Mouse (Mus musculus) ovary, adult 18-20 months (tissue): ENCODE measurements around the gene Ceacam1.
"Not testable (repeated sequence)": the region's sequence is repeated elsewhere in the genome, so short reads cannot be mapped to it uniquely, and the experiment has no call there.

Experiments used
- DNase-seq: peaks from one replicate; pipeline ENCODE4 v3.0.0; 2022; ENCODE audit warnings: low spot score, mixed read lengths

Ceacam1 gene

DNA sequence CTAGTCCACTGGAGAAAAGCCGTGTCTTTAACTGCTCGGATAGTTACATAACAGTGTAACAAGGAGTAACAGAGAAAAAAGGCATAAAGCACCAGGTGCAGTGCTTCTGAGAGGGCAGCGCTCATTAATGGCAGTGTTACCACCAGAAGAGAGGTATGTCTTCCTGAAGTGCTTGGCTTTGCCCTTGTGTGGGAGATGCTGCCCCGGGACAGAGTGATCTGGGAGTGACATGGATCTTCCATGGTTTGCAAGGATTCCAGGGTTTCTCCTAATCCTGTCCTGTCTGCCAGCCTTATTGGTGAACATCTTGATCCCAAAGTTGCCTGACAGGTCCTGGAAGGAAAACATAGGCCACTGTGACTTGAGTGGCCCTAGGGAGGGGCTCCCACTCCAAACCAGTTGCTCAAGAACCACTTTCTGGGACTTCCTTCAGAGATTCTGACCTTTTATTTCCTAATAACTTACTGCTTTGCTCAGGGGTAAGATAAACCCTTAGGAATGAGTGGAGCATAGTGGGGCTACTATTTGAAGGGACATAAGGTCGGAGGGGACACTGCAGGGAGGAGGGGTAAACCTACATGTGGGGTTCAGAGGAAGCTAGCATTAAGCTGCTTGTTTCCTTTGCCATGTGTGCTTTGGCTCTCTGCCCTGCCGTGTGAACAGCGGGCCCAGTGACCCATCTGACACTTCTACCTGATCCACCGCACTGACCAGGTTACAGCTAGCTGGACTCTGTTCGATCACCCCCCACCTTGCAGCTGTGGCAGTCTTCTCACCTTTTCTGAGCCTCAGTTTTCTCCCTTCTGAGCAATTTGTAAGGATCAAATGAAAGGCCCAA lies 37.2 kb downstream of the Ceacam1 start:
- no peak for DNase-seq

DNA sequence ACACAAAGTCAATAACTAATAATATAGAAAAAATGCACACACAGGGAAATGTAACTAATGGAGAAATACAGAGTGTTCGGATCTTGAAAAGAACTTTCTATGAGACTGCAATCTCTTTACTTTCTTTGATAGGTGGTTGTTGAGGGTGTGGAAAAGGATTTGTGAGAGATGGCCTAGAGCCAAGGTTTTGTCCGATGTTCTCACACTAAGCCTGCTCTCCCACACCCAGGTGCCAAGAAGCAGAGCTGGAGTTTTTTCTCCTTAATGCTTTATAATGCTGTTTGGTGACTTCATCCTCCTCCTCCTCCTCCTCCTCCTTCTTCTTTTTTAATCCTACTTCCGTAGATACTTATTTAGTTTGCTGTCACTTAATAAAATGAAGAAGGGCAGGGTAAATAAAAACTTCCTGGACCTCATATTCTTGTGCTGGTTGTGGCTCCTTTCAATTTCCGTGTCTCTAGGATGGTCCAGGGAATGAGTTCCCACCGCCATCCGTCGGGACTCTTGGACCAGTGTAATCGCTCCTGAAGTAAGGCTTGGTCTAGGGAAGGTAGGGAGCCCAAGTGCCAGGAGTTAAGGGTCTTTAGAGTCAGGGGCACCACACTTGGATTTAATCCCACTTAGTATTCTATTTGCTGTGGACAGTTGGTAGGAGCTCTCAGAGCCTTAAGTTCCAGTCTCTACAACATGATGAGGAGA lies 38.1 kb downstream of the Ceacam1 start:
- DNase-seq, result no peak

DNA sequence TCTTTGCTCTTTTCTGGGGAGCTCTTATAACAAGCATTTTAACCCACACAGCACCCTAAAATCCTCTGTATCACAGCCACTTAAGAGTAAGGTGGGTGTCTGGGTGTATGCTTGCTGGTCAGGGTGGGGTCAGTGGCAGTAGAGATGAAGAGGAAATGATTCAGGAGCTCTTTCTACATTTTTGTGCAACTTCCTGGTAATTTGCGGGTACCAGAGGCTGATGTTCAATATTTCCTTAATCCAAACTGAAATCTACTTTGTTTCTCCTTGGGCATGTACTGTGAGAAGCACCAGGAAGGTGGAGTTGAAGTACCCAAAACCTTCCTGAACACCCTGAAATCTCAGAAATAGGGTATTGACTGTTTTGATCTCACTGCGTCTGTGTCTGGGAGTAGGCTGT lies 40.7 kb downstream of the Ceacam1 start:
- DNase-seq, result no peak

DNA sequence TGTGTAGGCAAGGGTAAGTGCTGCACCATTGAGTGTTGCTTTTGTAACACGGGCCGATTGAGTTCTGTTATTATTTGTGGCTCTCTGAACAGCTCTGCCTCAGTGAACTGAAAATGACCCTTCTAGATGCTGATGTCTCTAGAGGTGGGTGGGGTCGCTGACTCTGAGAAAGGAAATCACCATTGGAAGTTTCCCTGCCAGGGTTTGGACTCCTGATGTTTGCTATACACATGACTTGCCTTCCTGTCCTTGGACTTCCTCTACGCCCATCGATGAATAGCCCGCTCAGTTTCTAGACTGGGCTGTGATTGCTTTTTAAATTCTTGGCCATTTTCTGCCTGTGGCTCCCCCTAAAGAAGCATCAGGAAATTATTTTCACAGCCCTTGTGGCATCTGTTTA lies 41.2 kb downstream of the Ceacam1 start:
- no peak for DNase-seq

DNA sequence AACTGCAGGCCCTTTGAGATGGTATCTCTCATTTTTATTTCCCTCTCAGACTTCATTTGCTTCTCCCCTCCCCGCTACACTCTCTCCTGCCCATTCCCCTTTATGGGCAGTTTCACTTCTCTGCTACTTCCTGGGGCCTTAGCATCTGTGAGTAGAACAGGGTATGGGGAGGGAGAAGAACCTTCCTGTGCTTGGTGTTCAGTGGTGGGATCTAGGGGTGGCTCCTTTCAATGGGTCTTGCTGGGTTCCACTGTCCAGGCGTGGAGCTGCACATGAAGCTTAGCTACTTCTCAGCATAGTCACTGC lies 41.9 kb downstream of the Ceacam1 start:
- no peak for DNase-seq

DNA sequence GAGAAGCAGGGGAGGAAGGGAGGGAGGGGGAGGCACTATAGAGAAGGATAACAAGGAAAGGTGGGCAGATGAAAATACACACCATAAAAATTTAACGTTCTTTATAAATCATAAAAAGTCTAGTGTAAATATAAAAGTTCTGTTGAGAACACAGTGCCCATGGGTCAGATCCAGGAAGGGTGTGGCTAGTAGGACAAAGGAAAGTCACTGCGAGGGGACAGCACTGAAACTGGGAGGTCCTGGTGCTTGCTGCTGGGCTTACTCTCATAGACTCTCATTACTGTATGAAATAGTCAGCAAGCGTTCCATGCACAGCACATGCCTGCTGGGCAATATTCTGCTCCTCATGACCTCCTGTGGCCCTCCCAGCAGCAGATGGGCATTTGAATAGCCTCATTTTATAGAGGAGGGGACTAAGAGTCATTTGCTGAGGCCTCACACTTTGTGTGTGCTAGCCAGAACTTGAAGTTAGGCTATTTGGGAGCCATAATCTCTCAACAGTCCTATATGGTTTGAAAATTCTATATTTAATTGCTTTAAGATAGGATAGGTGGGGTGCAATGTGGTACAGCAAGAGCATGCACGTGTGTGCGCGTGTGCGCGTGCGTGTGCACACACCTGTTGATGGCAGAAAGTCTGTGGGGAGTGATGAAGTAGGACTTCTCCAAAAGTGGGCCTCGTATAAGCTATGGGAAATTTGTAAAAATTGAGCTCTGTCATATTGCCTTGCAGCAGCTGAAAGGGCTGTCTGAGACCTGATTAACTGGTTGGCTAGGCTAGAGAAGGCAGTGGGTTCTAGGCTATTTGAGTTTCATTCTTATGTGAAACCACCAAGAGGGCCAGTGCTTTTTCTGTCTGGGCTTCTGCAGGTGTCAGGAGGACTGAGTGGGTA lies 42.5 kb downstream of the Ceacam1 start:
- DNase-seq, result no peak

DNA sequence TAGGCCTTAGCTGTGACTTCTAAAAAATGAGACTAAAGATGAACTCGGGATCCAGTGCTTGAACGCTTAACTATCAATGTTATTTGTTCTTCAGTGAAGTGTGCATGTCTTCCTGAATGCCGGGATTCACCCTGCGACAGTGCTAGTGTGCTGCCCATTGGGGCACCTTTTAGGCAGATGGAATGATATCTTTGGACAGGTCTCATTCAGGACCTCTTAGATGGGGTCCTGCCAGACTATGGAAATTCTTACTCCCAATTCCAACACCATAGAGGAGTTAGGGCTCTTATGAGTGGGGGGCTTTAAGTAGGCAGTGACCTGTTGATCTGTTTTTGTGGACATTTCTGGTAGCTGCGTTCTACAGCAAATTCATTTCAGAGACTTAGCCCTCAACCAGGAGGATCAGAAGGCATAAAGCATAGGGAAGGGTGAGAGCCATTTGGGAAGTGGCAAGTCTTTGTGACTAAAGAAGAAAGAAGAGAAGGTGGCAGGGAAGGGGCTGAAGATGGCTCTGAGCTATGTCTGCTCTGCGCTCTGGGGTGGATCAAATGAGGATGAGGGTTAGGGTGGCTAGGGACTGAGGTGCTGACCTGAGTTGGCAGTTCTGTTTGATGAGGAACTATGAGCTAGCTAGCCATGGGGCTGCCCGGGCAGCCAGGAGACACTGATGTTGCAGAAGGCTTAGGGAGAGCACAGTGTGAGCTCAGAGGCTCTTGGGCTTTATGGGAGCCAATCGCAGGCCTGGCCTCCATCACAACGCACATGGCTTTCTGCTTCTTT lies 43.4 kb downstream of the Ceacam1 start:
- DNase-seq, result no peak

DNA sequence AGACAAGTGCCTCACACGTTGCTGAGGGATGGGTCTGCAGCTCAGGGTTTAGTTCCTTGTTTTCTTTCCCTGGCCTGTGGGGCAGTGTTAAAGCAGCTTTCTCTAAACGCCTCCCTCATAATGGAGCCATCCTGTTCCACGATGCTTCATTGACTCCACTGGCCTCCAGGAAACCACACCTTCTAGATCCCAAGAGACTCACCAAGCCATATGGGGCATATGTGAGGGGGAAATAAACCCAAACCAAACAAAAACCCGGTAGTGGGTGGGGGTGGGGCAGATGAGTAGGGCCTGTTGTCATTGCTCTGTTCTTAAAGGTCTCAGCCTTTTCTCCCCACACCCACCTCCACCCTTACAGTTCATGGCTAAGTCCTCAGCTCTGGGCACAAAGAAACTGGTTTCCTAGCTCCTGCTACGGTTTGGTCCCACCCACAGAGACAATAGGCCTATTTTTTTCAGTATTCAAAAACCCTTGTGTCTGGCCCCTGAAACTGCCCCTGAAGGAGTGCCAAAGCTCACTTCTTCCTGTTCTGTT lies 44.3 kb downstream of the Ceacam1 start:
- DNase-seq, result no peak

DNA sequence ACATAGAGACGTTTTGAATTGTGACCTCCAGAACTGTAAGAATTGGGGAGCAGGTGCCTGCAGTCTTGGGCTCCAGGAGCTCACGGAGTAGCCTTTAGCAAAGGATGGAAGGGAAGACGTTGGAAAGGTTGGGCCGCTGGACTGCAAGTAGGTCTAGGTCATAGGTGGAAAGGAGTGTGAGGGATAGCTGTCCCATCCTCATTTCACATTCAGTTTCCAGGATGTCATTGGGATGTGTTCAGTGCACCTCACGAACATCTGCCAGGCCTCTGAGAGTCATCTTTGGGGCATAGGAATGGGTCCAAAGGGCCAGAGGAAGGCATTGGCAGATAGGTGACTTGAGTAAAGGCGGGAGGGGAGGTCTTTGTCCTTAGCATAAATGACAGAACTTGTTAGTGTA lies 45.0 kb downstream of the Ceacam1 start:
- DNase-seq, result no peak

DNA sequence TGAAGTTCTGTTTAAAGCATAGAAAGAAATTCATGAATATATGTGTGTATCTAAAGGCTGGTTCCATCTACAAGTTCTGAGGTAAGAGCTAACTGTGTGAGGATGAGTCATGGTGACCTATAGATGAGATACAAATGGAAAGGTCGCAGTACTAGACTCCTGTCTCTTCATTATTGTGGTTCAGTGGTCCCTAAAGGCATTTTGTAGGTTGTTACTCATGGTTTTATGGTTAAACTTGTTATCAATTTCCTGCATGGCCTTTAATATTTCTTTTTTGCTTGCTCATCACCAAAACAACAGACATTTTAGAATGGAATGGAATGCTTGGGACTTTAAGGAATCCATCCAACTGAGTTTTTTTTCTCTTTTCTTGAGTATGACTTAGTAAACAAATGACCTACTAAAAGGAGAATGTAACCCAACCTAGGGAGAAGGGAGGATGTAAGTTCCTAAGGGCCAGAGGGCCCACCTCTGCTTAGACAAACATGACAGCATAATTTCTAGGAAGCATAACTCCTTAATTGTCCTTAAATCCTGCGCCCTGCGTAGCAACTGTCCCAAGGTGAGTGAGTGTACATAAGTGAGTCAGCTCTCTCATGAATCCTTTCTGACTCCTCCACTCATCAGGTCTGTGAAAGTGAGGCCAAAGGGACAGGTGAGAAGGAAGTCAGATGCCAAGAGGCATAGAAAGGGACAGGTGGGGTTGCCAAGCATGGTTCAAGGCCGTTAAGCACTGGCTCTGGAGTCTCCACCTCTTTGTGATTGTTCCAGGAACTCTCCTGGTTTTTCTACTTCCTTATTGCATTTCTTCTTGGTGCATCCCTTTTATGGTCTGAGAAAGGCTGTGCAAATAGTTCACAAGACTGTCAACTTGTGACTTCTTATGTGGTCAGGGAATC lies 47.3 kb downstream of the Ceacam1 start:
- no peak for DNase-seq

DNA sequence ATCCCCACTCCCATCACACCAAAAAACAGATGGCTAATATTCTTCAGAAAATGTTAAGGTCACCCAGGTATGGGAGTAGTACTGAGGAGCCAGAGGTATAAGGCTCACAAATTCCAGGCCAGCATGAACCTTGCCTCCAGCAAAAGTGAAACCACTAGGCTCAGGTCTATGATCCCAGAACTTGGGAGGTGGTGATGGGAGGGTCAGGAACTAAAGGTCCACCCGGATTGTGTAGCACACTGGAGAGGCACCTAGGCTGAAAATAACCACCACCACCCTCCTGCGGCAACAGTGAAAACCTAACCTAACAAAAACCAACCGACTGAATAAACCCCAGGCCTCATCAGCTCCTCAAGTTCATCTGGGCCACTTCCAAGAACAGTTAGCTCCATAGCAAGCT lies 49.1 kb downstream of the Ceacam1 start:
- no peak for DNase-seq

DNA sequence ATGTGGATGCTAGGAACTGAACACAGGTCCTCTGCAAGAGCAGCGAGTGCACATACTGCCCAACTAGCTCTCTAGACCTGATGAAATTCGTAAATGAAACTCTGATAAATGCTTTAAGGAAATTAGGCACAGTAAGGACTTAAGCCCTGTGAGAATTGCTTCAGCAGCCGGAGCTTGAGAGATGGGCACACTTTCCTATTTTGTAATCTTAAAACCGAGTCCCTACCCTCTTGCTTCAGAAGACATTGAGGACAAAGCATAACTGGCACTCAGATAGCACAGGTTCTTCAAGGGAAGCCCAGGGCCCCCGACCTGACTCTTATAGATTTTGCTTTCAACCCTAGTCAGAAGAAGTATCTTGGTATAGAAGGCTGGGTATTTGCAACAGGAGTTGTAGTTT lies 50.3 kb downstream of the Ceacam1 start:
- DNase-seq, result no peak

DNA sequence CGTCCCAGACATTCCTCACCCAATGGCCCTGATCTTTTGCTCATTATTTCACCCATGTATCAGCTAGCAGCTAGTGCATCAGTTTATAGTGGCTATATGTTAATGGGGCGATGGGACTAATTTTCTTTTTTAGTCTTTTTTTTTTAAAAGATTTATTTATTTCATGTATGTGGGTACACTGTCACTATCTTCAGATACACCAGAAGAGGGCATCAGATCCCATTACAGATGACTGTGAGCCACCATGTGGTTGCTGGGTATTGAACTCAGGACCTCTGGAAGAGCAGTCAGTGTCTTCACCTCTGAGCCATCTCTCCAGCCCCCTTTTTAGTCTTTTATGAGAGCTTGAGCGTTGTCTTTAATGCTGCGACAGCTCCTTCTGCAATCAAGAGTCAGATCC lies 51.0 kb downstream of the Ceacam1 start:
- not testable (repeated sequence) for DNase-seq

DNA sequence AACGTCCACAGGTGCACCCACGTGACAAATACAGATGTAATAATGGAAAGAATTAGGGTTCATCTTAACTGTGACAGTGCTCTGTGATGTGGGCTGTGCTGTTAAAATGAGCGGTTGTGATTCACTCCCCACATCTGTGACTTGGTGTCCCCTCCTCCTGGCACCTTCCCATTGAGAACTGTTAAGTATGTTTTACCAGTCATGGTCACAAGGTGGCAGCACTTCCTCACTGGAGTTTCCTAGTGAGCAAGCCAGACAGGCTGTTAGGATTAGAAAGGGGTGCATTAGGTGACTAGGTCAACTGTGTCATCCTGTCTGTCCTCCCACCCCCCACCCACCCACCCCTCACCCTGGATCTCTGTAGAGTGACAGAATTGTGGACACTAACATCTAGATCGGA lies 53.0 kb downstream of the Ceacam1 start:
- no peak for DNase-seq

DNA sequence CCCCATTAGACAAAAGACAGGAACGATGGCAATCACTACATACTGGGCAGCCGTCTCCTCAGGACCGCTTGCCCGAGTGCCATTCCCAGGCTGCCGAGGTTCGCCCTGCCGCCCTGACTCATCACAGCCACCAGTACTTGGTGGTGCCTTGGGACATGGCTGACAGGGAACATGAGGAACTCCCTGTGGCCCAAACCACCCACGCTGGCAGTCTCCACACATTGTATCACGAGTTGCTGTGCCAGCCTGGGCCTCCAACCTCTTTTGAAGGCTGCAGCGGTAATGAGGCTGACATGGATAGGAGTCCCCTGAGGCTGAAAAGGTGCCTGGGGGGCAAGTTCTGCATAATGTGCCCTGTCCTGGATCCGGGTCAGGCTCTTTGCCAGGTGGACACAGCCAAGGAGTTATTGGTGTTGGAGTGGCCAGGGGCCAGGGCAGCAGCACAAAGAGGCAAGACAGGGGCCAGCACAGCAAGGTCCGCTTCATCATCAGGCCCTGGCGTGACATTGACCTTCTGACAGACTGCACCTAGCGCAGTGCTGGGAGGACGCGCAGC lies 55.0 kb downstream of the Ceacam1 start:
- no peak for DNase-seq

DNA sequence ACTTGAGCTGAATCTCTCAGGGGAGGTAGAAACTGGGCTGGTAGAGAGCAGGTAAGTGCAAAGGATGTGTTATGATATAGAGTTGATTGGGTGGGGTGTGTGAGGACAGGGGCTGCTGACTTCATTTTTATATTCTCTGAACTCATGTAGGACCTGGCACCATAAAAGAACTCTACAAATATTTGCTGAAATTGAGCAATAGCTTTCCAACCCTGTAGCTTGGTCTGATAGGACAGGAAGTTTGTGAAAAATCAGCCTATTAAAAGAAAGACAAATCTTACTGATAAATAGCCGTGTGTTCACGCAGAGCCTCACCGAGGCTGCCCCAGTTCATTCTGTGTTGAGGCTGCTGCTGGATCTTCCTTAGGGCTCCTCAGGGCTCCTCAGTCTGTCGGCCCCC lies 57.5 kb downstream of the Ceacam1 start:
- no peak for DNase-seq

DNA sequence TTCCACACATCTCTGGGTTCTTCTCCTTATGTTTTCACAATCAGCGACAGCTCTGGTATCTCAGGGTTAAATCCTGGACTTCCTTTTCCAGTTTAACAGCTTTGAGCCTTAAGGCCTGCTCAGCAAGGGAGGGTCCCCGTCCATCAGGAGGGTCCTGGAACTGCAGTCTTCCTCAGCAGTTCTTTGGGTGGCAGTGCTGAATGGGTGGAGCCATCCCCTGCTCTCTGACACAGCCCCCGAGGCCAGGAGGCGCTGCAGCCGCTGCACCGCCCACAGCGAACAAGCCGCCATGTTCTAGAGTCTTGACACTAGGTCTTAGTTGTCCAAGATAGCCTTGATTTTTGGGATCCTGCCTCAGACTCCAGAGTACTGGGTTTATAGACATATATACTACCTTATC lies 57.9 kb downstream of the Ceacam1 start:
- DNase-seq, result no peak

DNA sequence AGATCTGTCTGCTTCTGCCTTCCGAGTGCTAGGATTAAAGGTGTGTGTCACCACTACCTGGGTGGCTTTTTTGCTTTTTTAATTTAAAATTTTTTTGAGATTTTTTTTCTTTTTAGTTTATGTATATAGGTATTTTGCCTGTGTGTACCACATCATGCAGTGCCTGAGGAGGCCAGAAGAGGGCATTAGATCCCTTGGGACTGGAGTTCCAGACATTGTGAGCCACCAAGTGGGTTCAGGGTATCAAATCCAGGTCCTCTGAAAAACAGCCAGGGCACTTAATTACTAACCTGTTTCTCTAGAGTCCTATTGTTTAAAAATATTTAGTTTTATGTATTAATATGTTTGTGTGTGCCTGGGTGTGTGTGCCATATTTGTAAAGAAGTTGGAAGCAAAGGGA lies 59.8 kb downstream of the Ceacam1 start:
- DNase-seq, result no peak

DNA sequence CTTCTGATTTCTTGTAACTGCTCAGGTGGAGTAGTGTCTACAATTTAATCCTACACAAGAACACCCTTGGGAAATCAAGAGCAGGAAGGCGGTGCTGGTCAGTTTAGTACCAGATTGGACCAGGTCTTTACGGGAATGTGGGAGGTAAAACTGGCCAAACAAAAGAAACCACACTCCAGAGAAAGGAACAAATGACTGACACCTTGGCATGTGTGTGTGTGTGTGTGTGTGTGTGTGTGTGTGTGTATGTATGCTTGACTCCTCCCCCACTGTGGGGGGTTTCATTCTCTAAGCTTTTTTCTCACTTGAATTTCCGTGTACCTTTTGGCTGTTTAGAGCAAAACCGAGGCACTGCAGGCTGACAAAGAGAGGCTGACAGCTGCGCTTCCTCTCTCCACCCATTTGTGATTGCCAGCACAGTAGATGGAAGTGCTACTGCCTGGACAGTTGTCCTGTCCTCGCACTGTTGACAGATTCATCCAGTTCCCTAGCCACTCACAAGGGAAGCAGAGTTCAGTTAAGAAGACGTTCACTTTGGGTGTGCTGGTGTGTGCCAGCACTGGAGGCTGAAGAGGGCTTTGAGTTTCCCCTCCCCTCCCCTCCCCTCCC lies 64.5 kb downstream of the Ceacam1 start, which contains the start of gene Cxcl17:
Cxcl17 (minus strand) TSS at position 54 of the 609 bp plus-strand sequence.
- no peak for DNase-seq

DNA sequence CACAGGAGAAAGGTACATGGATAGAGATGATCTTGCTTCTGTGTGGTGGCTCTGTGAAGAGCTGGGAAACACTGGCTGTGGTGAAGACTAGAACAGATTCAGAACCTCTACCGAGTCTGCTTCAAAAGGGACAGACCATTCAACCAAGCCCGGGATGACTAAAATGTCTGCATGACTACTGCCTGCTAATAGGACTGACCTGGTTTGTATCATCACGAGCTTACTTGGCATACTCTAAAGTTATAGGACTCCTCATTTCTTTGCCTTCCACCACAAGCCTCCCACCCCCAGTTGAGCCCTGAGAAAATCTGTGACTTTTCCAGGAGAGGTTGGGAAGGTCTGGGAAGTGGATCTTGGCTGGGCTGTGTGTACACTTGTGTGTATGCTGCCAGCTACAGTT lies 65.5 kb downstream of the Ceacam1 start:
- no peak for DNase-seq
